Mouse (Mus musculus): ENCODE results near the gene Zfp784.

The Zfp784 gene

DNA sequence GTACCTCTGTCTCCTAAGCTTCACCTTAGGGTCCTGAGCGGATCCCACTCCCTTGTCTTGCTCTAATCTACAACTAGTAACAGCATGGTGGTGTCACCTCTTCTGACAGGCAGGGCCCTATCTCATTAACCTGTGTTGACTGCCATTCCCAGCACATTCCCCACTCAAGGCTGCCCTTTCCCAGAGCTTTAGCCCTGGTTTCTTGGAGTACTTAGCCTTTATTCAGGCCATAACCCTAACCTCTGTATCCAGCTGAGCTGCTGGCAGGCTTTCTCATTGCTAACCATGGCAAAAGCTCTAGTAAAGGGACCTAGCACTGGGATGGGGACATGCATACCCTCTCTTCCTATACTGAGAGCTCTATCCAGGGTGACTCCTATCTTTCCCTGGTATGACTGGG, 20.4 kb upstream of the Zfp784 start:
- no peak for DNase-seq (ENCODE audit: low read depth in 1 of 2, low spot score in 2 of 2)

DNA sequence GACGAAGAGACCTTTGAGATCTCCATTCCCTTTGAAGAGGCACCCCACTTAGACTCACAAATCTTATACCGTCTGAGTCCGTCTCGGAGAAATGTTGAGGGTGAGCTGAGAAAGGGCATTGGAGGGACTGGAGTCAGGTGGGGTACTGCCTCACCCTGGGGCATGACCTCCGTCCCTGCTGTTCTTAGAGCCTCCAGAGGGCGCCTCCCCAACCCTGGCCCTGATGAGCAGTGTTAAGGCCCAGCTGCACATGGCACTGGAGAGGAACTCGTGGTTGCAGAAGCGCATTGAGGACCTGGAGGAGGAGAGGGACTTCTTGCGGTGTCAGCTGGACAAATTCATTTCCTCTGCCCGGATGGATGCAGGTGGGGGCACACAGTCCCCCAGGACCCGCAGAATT, 19.6 kb upstream of the Zfp784 start:
- DNase-seq (ENCODE audit: low read depth in 1 of 2, low spot score in 2 of 2), result peak in 1 of 2 experiments; percentile 33

- no peak for DNase-seq (ENCODE audit: low read depth in 1 of 2, low spot score in 2 of 2)
These were observed 19.1 kb upstream of the Zfp784 start for GRCm38 (mm10) chr7:5057381-5057780.

DNA sequence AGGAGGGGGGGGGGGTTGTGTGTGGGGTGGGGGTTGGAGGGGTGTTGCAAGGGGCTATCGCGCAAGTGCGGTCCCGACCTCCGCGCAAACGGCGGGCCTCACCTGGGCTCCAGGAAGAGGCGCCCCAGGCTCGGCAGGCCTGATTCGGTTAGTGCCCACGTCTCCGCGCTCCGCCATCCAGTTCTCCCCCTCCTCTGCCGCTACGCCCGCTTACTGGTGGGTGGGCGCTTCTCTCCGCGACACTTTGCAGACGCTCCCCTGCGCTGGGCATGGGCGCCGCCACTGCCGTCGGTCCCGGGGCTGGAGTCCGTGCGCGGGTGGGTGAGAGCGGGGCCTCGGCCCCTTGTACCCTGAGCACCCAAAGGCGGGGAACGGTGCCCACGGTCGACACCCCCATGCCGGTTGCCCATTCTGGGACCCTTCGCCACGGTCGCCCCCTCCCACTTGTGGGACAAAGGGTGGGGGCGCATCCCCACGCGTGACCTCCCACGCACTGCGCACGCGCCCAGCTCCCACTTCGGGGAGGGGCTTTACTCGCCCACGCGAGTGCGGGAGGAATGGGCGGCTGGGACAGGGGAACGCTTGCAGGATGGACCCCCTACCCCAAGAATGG, 18.5 kb upstream of the Zfp784 start:
- no peak for DNase-seq (ENCODE audit: low read depth in 1 of 2, low spot score in 2 of 2)

DNA sequence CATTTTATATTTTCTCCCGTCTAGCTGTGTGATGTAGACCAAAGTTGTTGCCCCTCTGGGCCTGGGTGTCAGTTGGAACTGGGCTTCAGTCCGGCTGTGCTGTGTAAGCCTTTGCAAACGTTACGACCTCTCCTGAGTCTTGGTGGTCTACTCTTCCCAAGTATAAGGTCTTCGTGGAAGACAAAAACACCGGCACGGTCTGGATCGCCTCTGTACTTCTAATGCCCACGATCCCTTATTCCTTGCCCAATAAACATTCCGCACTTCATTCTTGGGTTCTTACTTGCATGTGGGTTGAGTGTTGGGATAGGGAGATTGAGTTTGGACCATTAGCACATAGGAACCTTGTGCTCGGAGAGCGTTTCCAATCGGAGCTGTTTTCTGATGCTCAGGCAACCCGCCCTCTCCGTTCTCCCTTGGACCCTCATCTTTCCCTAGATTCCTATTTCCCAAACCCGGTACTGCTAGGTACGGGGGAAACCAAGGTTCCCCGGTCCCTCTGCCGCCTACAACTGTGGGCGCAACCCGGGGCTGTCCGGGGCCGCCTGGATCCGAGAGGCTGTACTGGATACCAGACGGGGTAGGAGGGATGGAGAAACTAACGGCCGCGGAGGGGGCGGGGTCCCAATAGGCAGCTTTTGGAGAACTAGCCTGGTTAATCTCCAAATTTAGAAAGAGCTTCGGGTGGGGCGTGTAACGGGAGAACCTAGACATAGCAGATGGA, 15.4 kb upstream of the Zfp784 start:
- no peak for DNase-seq (ENCODE audit: low read depth in 1 of 2, low spot score in 2 of 2)

DNA sequence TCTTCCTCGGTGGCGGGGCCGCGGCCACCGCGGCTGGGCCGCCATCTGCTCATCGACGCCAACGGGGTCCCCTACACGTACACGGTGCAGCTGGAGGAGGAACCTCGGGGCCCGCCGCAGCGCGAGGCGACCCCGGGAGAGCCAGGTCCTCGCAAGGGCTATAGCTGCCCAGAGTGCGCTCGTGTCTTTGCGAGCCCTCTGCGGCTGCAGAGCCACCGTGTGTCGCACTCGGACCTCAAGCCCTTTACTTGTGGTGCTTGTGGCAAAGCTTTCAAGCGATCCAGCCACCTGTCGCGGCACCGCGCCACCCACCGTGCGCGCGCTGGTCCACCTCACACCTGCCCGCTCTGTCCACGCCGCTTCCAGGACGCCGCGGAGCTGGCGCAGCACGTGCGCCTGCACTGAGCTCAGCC, 14.7 kb upstream of the Zfp784 start:
- DNase-seq (ENCODE audit: low read depth in 1 of 2, low spot score in 2 of 2), result no peak

GRCm38 (mm10) chr7:5052438-5052837, 14.2 kb upstream of the Zfp784 start:
- DNase-seq (ENCODE audit: low read depth in 1 of 2, low spot score in 2 of 2), result no peak

- no peak for DNase-seq (ENCODE audit: low read depth in 1 of 2, low spot score in 2 of 2)
These were observed 13.2 kb upstream of the Zfp784 start, which contains the start of gene Zfp580 for GRCm38 (mm10) chr7:5051193-5052192. Gene Zfp580 (plus strand): TSS chr7:5051538.

- no peak for DNase-seq (ENCODE audit: low read depth in 1 of 2, low spot score in 2 of 2)
These were observed 9.1 kb upstream of the Zfp784 start for GRCm38 (mm10) chr7:5047313-5047712.

GRCm38 (mm10) chr7:5046112-5046511, 7.9 kb upstream of the Zfp784 start:
- no peak for DNase-seq (ENCODE audit: low read depth in 1 of 2, low spot score in 2 of 2)

DNA sequence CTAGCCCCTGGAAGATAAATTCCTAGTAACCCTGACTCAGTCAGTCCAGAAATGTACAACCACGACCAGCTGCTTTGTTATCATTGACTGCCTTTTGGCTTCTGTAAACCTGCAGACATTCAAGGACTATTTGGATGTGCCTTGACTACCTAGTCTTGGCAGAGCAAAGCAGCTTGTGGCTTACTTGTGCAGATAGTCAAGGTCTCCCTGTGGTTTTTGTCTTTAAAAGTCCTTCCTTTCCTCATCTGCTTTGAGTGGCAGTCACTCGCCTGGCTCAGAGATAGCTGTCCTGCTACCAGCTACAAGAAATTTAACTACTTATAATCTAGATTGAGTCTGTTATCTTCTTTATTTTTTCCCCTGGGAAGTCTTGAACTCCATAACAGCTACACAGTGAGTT, 6.7 kb upstream of the Zfp784 start:
- no peak for DNase-seq (ENCODE audit: low read depth in 1 of 2, low spot score in 2 of 2)

GRCm38 (mm10) chr7:5038940-5039339, 694 bp upstream of the Zfp784 start:
- DNase-seq (ENCODE audit: low read depth in 1 of 2, low spot score in 2 of 2), result no peak

DNA sequence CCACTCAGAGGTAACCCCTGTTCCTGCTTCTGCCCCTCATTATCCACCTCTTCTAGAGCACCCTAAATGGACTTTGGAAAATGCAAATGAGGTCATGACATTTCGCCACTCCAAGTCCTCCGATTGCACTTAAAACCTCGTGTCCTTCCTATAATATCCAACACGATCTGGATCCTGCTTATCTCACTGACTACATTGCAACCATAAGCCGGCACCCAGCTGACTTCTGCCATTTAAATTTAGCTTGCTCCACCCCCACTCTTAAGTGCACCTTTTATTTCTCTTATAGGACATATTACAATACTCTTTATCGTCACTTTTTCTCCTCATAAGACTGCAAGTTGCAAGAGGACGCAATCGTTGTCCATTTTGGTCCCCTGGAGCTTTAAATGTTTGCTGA, 779 bp downstream of the Zfp784 start:
- DNase-seq (ENCODE audit: low read depth in 1 of 2, low spot score in 2 of 2), result no peak

DNA sequence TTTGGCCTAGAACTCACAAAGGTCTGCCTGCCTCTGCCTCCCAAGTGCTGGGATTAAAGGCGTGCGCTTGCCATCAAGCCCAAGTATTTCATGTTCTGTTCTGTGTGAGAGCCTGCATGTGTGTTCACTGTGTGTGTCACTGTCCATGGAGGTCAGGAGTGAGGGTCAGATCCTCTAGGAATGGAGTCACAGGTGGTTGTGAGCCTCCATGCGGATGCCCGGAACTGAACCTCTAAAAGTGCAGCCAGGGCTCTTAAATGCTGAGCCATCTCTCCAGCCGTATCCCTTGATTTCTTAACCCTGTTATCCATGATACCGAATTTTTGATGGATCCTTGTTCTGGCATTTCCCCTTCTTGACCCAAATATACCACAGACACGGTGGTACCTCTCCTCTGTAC, 1.2 kb downstream of the Zfp784 start:
- DNase-seq (ENCODE audit: low read depth in 1 of 2, low spot score in 2 of 2), result no peak

DNA sequence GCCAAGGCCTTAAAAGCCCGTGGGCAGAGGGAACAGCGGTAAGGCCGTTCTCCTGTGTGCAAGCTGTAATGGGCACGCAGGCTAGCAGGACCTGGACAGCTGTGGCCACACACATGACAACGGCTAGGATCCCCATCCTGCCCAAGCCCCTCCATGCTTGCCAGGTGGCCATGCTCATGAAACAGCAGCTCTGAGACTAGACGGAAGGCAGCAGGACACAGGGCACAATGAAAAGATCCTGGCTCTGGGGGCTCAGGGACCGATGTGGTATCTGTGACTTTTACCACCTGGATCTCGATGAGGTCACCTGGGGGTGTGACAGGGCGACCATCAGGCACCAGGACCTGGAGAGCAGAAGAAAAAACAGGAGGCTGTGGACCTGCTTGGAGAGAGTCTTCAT, 2.1 kb downstream of the Zfp784 start:
- DNase-seq (ENCODE audit: low read depth in 1 of 2, low spot score in 2 of 2), result no peak

DNA sequence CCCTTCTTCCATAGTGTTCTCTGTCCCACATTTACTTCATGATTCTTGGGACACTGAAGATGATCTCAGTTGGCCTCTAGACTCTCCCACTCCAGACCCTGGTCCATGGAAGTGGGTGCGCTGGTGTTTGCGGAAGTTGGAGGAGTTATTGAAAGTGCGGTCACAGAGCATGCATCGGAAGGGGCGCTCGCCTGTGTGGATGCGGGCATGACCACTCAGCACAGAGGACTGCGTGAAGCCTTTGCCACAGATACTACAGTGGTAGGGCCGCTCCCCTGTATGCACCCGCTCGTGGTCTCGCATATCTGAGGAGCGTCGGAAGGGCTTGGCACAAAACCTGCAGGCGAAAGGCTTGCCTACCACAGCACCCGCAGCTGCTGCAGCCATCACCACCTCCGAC, 2.6 kb downstream of the Zfp784 start:
- DNase-seq (ENCODE audit: low read depth in 1 of 2, low spot score in 2 of 2), result no peak

DNA sequence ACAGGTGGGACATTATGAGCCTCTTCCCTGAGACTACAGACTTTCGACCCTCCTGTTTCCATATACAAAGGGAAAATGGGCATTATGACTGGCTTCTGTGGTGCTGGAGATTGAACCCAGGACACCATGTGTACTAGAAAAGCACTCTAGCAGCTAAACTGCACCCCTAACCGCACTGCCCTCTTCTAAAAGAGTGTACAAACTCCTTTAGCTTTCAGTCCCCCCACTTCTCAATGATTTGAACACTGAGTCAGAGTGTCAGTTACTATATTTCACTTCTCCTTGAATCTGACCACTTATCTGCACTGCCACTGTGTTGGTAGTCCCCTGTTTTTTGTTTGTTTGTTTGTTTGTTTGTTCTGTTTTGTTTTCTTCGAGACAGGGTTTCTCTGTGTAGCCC, 4.4 kb downstream of the Zfp784 start, which contains the start of gene 4632433K11Rik:
4632433K11Rik (plus strand) TSS at position 301 of the 400 bp plus-strand sequence.
- no peak for DNase-seq (ENCODE audit: low read depth in 1 of 2, low spot score in 2 of 2)

- DNase-seq (ENCODE audit: low read depth in 1 of 2, low spot score in 2 of 2), result no peak
These were observed 6.8 kb downstream of the Zfp784 start for GRCm38 (mm10) chr7:5031496-5031895.

- DNase-seq (ENCODE audit: low read depth in 1 of 2, low spot score in 2 of 2), result no peak
These were observed 7.5 kb downstream of the Zfp784 start for GRCm38 (mm10) chr7:5030554-5031275.

DNA sequence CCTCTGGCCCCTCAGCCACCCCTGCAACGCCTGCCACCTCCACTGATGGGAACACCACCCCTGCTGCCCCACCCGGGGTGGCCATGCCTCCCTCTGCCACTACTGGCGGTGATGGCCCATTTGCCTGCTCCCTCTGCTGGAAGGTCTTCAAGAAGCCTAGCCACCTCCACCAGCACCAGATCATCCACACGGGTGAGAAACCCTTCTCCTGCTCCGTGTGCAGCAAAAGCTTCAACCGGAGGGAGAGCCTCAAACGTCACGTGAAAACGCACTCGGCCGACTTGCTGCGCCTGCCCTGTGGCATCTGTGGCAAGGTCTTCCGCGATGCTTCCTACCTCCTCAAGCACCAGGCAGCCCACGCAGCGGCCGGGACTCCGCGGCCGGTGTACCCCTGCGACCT, 8.3 kb downstream of the Zfp784 start:
- no peak for DNase-seq (ENCODE audit: low read depth in 1 of 2, low spot score in 2 of 2)

DNA sequence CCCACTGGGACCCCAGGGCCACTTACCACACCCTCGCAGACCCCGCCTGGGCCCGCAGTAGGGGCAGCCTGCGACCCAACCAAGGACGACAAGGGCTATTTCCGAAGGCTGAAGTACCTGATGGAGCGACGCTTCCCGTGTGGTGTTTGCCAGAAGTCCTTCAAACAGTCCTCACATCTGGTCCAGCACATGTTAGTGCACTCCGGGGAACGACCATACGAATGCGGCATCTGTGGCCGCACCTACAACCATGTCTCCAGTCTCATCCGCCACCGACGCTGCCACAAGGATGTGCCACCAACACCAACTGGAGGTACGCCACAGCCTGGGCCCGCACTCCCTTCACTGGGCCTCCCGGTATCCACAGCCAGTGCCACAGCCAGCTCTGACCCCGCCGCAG, 8.7 kb downstream of the Zfp784 start:
- no peak for DNase-seq (ENCODE audit: low read depth in 1 of 2, low spot score in 2 of 2)

All from monocyte, adult 2 months (primary cell).